Mouse (Mus musculus): ENCODE measurements around the gene Selenoi.
"Not testable (repeated sequence)": the region's sequence is repeated elsewhere in the genome, so short reads cannot be mapped to it uniquely, and the experiment has no call there.

Gene Selenoi

GRCm38 (mm10) chr5:30232271-30232971, at the start of gene Selenoi:
Gene Selenoi, plus strand, starts transcription at chr5:30232581.
- peak; percentile 99 for DNase-seq (ENCODE audit: low spot score)

GRCm38 (mm10) chr5:30187687-30188485, 44.5 kb upstream of the Selenoi start:
- DNase-seq (ENCODE audit: low spot score), result no peak

GRCm38 (mm10) chr5:30192452-30192851, 39.9 kb upstream of the Selenoi start:
- no peak for DNase-seq (ENCODE audit: low spot score)

DNA sequence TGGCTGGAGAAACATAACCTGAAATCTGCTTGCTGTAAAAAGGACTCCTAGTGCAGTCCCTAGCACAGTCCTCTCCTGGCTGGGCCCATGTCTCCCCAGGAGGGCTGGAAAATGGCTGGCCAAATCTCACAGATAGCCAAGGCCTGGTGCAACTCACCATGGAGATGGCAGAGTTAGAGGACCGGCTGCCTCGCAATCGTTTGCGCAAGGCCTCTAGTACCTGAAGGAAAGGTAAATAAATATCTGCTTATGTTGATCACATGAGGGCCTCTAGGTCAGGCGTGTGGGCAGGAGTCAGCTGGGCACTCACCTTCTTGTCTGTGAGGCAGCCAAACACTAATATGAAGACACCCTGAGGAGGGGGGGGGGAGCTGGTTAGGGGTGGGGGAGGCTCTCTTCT, 37.0 kb upstream of the Selenoi start:
- DNase-seq (ENCODE audit: low spot score), result no peak

GRCm38 (mm10) chr5:30198257-30198656, 34.1 kb upstream of the Selenoi start:
- no peak for DNase-seq (ENCODE audit: low spot score)

DNA sequence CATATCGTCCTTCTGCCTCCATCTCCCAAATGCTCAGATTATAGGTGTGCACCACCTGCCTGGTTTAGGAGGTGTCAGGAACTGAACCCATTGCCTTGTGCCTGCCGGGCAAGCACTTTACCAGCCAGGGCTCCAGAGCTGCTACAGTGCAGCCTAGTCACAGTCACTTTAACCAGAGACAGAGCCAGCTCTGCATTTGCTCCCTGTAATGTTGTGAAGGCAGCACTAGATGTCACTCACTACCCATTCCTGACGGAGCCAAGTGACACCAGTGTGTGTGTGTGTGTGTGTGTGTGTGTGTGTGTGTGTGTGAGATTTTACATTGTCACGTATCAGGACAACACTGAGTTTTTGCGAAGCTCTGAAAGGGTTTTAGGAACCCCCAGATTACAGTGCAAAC, 30.9 kb upstream of the Selenoi start:
- no peak for DNase-seq (ENCODE audit: low spot score)

- DNase-seq (ENCODE audit: low spot score), result no peak
Measured at GRCm38 (mm10) chr5:30202221-30202620, 30.2 kb upstream of the Selenoi start.

DNA sequence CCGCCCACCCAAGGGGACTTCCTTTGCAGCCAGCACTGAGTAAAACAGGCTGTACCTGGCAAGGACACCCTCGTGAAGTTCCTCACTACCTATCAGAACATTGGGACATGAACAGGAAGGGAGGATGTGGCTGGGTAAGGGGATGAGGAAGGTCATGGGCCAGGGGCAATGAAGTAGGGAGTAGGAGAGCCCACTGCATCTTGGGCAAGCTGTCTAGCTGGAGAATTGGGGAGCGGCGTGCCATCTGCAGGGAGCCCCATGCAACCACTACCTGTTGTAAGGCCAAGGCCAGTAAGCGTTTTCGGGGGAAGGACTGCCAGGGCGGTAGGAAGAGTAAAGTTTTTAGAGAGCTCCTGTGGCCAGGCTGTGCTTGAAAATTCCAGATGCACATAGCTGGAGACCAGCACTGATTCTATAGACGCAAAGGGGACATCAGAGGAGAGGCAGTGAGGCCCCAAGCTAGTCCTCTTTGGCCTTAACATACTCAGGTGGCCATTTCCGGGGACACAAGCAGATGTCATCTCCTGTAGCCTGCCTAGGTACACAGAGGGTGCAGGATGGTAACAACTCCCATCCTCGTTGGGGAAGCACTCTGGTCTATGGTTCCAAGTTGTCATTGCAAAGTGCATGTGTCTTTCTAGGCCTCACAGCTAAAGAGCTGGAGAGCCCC, 29.0 kb upstream of the Selenoi start:
- no peak for DNase-seq (ENCODE audit: low spot score)

DNA sequence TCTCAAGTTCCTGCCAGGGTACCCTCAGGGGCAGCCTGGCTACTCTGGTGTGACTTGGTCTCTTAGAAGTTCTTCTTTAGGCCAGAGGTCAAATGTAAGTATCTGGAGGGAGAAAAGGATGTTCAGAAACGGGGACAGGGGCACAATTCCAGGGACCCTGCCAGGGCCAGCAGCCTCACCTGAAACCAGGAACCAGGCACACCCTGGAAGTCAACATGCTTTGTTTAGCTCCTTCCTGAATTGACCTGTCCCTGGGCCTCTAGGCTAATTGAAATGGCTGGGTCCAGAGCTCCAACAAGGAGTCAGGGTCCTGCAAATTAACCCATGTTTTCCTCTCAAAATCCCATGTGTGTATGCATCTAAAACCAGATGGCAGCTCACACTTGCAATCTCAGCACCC, 27.9 kb upstream of the Selenoi start:
- DNase-seq (ENCODE audit: low spot score), result no peak

GRCm38 (mm10) chr5:30205034-30205433, 27.3 kb upstream of the Selenoi start:
- DNase-seq (ENCODE audit: low spot score), result no peak

DNA sequence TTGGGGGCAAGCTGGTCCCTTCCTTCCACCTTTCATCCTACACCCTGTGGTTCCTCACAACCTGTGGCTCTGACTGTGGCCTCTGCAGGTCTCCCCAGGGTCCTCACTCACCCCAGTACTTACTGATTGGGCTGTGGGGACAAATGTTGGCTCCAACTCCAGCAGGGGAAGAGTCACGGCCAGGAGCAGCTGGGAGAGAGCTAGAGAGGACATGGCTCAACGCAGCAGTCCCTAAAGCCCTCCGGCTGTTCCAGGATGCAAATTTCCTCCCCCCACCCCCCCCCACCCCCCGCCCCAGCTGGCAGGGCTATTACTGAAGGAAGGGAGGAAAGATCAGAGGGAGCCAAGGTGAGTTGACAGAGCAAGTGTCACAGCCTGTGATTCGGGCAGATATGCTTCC, 26.9 kb upstream of the Selenoi start, which contains the start of gene Adgrf3:
Gene Adgrf3, minus strand, starts transcription at position 230 of the 400 bp plus-strand sequence.
- no peak for DNase-seq (ENCODE audit: low spot score)

DNA sequence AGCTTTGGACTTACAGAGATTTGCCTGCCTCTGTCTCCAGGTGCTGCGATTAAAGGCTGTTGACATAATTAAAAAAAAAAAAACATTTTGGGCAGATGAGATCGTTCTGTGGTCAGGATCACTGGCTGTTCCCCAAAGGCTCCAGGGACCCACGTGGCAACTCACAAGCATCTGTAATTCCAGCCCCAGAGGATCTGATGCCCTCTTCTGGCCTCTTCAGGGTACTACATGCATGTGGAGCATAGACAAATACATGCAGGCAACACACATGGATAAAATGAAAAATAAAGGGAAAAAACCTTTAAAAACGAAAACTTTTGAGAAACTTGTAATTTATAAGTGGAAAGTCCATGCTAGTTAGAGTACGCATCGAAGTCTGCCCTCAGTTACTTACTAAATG, 25.1 kb upstream of the Selenoi start:
- peak; percentile 20 for DNase-seq (ENCODE audit: low spot score)

DNA sequence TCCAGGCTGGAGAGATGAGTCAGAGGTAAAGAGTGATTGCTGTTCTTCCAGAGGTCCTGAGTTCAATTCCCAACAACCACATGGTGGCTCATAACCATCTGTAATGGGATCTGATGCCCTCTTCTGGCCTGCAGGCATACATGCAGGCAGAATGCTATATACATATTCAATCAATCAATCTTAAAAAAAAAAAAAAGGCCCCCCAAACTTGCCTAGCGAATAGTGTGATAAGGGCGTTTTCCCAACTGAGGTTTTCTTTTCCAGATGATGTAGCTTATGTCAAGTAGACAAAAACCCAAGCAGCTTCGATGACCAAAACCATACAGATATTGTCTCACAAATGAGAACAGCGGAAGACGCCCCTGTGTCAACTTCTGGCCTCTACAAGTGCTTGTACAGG, 21.6 kb upstream of the Selenoi start:
- not testable (repeated sequence) for DNase-seq (ENCODE audit: low spot score)

DNA sequence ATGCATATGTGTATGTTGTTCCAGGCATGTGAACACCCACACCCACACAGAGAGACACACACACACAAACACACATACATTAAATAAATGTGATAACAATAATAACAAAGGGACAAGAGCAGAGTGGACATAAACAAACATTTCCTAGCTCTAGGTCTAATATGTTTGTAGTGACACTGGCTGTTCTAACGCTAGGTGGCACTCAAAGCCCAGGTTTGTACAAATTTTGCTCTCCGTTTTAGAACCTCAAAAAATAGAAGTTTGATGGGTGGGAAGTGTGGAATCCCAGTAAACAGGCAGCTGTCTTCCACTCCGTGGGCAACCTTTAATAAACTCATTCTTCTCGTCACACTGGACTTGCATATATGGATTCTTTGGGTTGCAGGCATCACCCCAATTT, 17.5 kb upstream of the Selenoi start:
- peak; percentile 50 for DNase-seq (ENCODE audit: low spot score)

- DNase-seq (ENCODE audit: low spot score), result no peak
Measured at GRCm38 (mm10) chr5:30215970-30216369, 16.4 kb upstream of the Selenoi start.

- no peak for DNase-seq (ENCODE audit: low spot score)
Measured at GRCm38 (mm10) chr5:30219715-30220114, 12.7 kb upstream of the Selenoi start.

DNA sequence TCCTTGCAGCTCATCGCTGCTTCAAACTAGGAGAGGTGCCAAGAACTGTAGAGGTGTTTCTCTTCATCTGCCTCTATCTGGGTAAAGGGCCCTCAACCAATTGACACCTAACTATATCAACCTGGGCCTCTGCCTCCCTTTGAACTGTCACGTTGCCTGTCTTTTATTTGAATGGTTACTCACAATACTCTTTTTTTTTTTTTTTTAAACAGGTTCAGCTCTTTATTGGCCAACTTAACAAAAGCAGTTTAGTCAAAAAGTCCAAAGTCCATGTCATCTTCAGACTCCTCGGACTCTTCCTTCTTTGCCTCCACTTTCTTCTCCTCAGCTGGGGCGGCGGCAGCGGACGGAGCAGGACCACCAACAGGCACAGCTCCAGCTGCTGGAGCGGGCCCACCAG, 11.7 kb upstream of the Selenoi start:
- DNase-seq (ENCODE audit: low spot score), result no peak

- no peak for DNase-seq (ENCODE audit: low spot score)
Measured at GRCm38 (mm10) chr5:30222681-30223080, 9.7 kb upstream of the Selenoi start.

DNA sequence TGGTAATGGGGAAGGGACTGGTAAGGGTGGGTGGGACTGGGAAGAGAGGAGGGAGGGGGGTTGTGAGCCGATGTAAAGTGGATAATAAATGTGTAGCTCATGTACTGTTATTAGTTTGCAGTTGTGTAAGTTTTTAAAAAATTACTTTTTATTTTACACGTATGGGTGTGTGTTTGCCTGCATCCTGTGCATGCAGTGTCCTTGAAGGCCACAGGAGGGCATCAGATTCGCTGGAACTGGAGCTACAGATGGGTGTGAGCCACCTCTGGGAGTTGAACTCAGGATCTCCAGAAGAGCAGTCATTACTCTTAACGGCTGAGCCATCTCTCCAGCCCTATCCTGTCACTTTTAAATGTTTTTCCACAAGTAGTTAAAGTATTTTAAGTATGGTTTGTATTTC, 1.5 kb upstream of the Selenoi start:
- DNase-seq (ENCODE audit: low spot score), result peak; percentile 49

DNA sequence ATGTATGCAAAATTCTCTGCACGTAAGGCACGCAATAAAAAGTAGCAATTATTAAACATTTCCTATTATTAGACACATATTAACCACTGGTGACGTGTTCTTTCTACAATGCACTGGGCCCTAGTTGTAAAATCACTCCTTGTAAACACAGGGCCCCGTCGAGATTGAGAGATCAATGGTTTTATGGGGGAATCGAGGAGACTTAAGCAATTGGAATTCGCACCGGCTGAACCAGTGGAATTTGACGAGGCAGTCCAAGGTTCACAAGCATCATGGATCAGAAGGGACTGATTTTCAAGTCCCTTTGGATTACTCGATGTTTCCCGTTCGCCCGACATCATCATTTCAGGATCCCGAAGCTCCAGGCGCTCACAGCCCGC, 500 bp upstream of the Selenoi start:
- DNase-seq (ENCODE audit: low spot score), result no peak

- DNase-seq (ENCODE audit: low spot score), result peak; percentile 24
Measured at GRCm38 (mm10) chr5:30233042-30233441, 661 bp downstream of the Selenoi start.

GRCm38 (mm10) chr5:30233979-30234378, 1.6 kb downstream of the Selenoi start:
- DNase-seq (ENCODE audit: low spot score), result no peak

DNA sequence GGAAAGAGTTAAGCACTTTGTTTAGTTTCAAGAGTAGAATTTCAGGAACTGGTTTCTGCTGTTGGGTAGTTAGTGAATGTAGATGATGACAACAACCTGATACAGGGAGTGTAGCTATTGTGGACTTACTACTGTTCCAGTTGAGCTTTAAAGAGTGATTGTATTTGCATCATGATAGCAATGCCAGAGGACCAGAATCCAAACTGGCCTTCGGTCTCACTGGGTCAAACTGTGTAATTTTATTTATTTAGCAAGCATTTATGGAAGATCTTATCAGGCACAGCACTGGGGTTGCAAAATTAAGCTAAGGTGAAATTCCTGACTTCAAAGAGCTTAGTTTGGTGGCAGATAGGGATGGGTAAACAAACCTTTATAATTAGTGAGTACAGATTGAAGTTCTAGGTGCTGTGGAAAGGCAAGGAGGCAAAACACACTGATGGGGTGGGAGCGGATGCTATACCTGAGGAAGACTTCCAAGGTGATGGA, 3.3 kb downstream of the Selenoi start:
- no peak for DNase-seq (ENCODE audit: low spot score)

Data from T-cell, adult 2 months (primary cell).